Mouse (Mus musculus) ES-E14 (cell line): ENCODE measurements around the gene Aldob.

Experiments used
- MAFK ChIP-seq: IDR thresholded peaks from 2 replicates; pipeline ENCODE4 v1.6.1; 2014; ENCODE audit warnings: mild to moderate bottlenecking, low read depth, low read length, inconsistent platforms; ENCODE audit not compliant: insufficient read depth
- ZNF384 ChIP-seq: IDR thresholded peaks from 2 replicates; pipeline ENCODE4 v1.6.1; 2012; ENCODE audit warnings: low read depth, low read length, inconsistent platforms

GRCm38 (mm10) chr4:49553380-49553779 lies 4.0 kb upstream of the Aldob start:
- no peak for TF ChIP-seq MAFK
- no peak for TF ChIP-seq ZNF384
